In the genomic region with DNA sequence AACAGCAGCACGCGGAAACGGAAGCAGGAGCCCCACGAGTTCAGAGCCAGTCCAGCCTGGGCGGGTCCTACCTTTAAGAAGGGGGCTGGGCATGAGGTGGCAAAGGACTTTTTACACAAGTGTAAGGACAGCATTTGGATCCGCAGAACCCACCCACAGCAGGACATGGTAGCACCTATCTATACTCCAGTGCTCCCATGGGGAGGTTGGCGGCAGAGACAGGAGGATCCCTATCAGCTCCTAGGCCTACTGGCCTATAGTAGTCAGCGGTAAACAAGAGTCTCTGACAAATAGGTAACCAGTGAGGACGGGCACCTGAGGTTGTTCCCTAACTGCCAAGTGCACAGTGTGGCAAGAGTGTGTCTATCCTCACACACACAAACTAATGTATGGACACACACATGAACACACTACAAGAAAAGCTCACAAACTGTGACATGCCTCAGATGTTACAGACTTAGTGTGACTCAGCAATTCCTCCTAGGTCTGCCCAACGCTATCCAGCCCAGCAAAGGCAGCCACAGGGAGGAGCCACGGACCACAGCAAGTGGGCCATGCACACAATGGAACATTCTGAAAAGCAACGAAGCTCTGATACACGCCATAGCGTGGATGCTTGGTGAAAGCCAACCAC, we compare ENCODE assay signal across 12 mouse cellular contexts. TPM values are rescaled to one million over a fixed set of nuclear protein-coding genes. Genes with fewer than 3 reads are reported as not detected.
DNase-seq lines count a peak whose midpoint lies in the region; ATAC-seq lines count a peak whose summit lies in the region.
"Had no signal": no experiment of that assay in that cellular context is flagged by ENCODE, and none has a peak within 500 bp of the region (broad histone marks: within the 10 kb centered on the region; RNA-seq: fewer than 3 reads in every experiment).

No protein-coding gene starts in this region.

- no peaks in the 10 kb centered on the region for H3K9me3 ChIP-seq in heart, embryonic 10.5 days
- H3K9me3 ChIP-seq in liver, embryonic 13.5 days (replicated peaks): no peaks in the 10 kb centered on the region
- H3K9me3 ChIP-seq: embryonic facial prominence, embryonic 15.5 days had no signal

- peaks cover 93% of the 10 kb centered on the region for H3K36me3 ChIP-seq in heart, embryonic 10.5 days
- peaks cover 86% of the 10 kb centered on the region for H3K36me3 ChIP-seq in liver, embryonic 13.5 days

- peak; percentile 97 for ATAC-seq in liver, embryonic 13.5 days (ENCODE audit: low read depth)

- H3K4me3 ChIP-seq in heart, embryonic 10.5 days: no peak overlapping the region
- 0 out of 2 replicates have a peak overlapping the region, but pooled peaks have one; percentile 7 for H3K4me3 ChIP-seq in liver, embryonic 13.5 days (replicated peaks)
- H3K4me3 ChIP-seq: embryonic facial prominence, embryonic 15.5 days had no signal

- H3K9ac ChIP-seq in liver, embryonic 13.5 days: peak overlapping the region; percentile 67
- H3K9ac ChIP-seq: embryonic facial prominence, embryonic 15.5 days had no signal

- WGBS in heart, embryonic 10.5 days: 83% methylated on average over 14 of the region's 14 CpGs
- WGBS in liver, embryonic 13.5 days (ENCODE audit: insufficient replicate concordance): 28% methylated on average over 14 of the region's 14 CpGs

- intact Hi-C loops in heart, postnatal 36 days (cut with DNase I): no loop called here

- peak overlapping the region; percentile 46 for H3K4me2 ChIP-seq in liver, embryonic 13.5 days
- H3K4me2 ChIP-seq: embryonic facial prominence, embryonic 15.5 days had no signal

- no peaks in the 10 kb centered on the region; the same call in 1 of the 2 replicates for H3K27me3 ChIP-seq in heart, embryonic 10.5 days (ENCODE audit: insufficient read depth, poor library complexity, severe bottlenecking)
- H3K27me3 ChIP-seq in liver, embryonic 13.5 days: no peaks in the 10 kb centered on the region
- H3K27me3 ChIP-seq: embryonic facial prominence, embryonic 15.5 days had no signal

- H3K4me1 ChIP-seq in heart, embryonic 10.5 days: peaks cover 3% of the 10 kb centered on the region; the same call in 1 of the 2 replicates
- peaks cover 30% of the 10 kb centered on the region for H3K4me1 ChIP-seq in liver, embryonic 13.5 days (replicated peaks)
- H3K4me1 ChIP-seq: embryonic facial prominence, embryonic 15.5 days had no signal

- H3K27ac ChIP-seq in heart, embryonic 10.5 days: peak overlapping the region; percentile 16; the same call in 1 of the 2 replicates
- peak overlapping the region; percentile 90 for H3K27ac ChIP-seq in liver, embryonic 13.5 days
- H3K27ac ChIP-seq: embryonic facial prominence, embryonic 15.5 days had no signal

- DNase-seq in heart, embryonic 10.5 days (ENCODE audit: low spot score): peak; percentile 85
- no peak for DNase-seq in heart, postnatal 36 days
- DNase-seq in 416B (ENCODE audit: low read depth): peak; percentile 91
- peak; percentile 42 for DNase-seq in c-Kit-positive CD71-negative TER-119-negative erythroid progenitor cells, embryonic 14.5 days (ENCODE audit: low read depth)
- peak; percentile 76 for DNase-seq in liver, embryonic 13.5 days
- DNase-seq in thymus, postnatal 0 days (ENCODE audit: low spot score): no peak
- DNase-seq in retina, embryonic 14.5 days (ENCODE audit: low spot score): no peak
- no peak for DNase-seq in cerebellum, postnatal 4 days (ENCODE audit: low spot score in 2 of 2)
- DNase-seq: kidney, adult 9 months had no signal

RNA-seq across cellular contexts. Expression of a gene that starts 14.8 kb away (rescaled TPM):
- 56.9 and 66.4 TPM in 2 replicates for polyA plus RNA-seq in heart, embryonic 10.5 days (2016; fragmentation: Nextera tagmentation; extraction: Ambion mirVana)
- 100 to 1,000 TPM; 106 to 112 TPM for total RNA-seq in heart, postnatal 36 days (2021)
- 18.6 and 22.4 TPM in 2 replicates for polyA plus RNA-seq in liver, embryonic 13.5 days (2015; fragmentation: Nextera tagmentation; extraction: Ambion mirVana)
- polyA plus RNA-seq in thymus, postnatal 0 days (2015; fragmentation: Nextera tagmentation; extraction: Ambion mirVana): 25.0 and 26.0 TPM in 2 replicates

RNA-seq across cellular contexts. Expression of a gene that starts 14.8 kb away (rescaled TPM):
- 15.0 and 19.8 TPM in 2 replicates for polyA plus RNA-seq in heart, embryonic 10.5 days (2016; fragmentation: Nextera tagmentation; extraction: Ambion mirVana)
- 1 to 10 TPM; 3.3 to 4.1 TPM for total RNA-seq in heart, postnatal 36 days (2021)
- polyA plus RNA-seq in liver, embryonic 13.5 days (2015; fragmentation: Nextera tagmentation; extraction: Ambion mirVana): 8.4 and 9.2 TPM in 2 replicates
- polyA plus RNA-seq in thymus, postnatal 0 days (2015; fragmentation: Nextera tagmentation; extraction: Ambion mirVana): 8.2 and 10.4 TPM in 2 replicates

RNA-seq across cellular contexts. Expression of a gene that starts 32.4 kb away (rescaled TPM):
- 51.5 and 51.9 TPM in 2 replicates for polyA plus RNA-seq in heart, embryonic 10.5 days (2016; fragmentation: Nextera tagmentation; extraction: Ambion mirVana)
- 100 to 1,000 TPM in 1 of 2 experiments, 10 to 100 TPM in 1; 91.1 to 140 TPM for total RNA-seq in heart, postnatal 36 days (2021)
- 9.8 and 10.2 TPM in 2 replicates for polyA plus RNA-seq in liver, embryonic 13.5 days (2015; fragmentation: Nextera tagmentation; extraction: Ambion mirVana)
- 11.3 and 11.9 TPM in 2 replicates for polyA plus RNA-seq in thymus, postnatal 0 days (2015; fragmentation: Nextera tagmentation; extraction: Ambion mirVana)

RNA-seq across cellular contexts. Expression of a gene that starts 40.6 kb away (rescaled TPM):
- polyA plus RNA-seq in heart, embryonic 10.5 days (2016; fragmentation: Nextera tagmentation; extraction: Ambion mirVana): 0.28 TPM in 1 of 2 replicates, not detected in the other
- total RNA-seq in heart, postnatal 36 days (2021): not detected
- 0.24 and 0.28 TPM in 2 replicates for polyA plus RNA-seq in liver, embryonic 13.5 days (2015; fragmentation: Nextera tagmentation; extraction: Ambion mirVana)
- polyA plus RNA-seq in thymus, postnatal 0 days (2015; fragmentation: Nextera tagmentation; extraction: Ambion mirVana): 0.21 TPM in 1 of 2 replicates, not detected in the other
- total RNA-seq: heart, adult 8-10 months; midbrain, postnatal 0 days had no signal

RNA-seq across cellular contexts. Expression of a gene that starts 51.8 kb away (rescaled TPM):
- polyA plus RNA-seq in heart, embryonic 10.5 days (2016; fragmentation: Nextera tagmentation; extraction: Ambion mirVana): 22.3 and 26.2 TPM in 2 replicates
- 10 to 100 TPM; 17.3 to 19.0 TPM for total RNA-seq in heart, postnatal 36 days (2021)
- polyA plus RNA-seq in liver, embryonic 13.5 days (2015; fragmentation: Nextera tagmentation; extraction: Ambion mirVana): 9.5 and 13.1 TPM in 2 replicates
- polyA plus RNA-seq in thymus, postnatal 0 days (2015; fragmentation: Nextera tagmentation; extraction: Ambion mirVana): 11.6 and 14.5 TPM in 2 replicates

Comparison
In these comparisons a context has a peak if more than half of its experiments do, and no peak if none do; other contexts are left out.
1. DNase-seq: peak in heart, embryonic 10.5 days (single experiment), 416B (single experiment), c-Kit-positive CD71-negative TER-119-negative erythroid progenitor cells, embryonic 14.5 days (single experiment) and liver, embryonic 13.5 days (single experiment); none in heart, postnatal 36 days (0 of 2), thymus, postnatal 0 days (single experiment), retina, embryonic 14.5 days (single experiment) and cerebellum, postnatal 4 days (0 of 2).